Mouse (Mus musculus): ENCODE results near the gene Tlr12. TPM values are rescaled to one million over a fixed set of nuclear protein-coding genes. Genes with fewer than 3 reads are reported as not detected.

Gene Tlr12
- polyA plus RNA-seq, 1 experiment = 0.04 TPM

DNA sequence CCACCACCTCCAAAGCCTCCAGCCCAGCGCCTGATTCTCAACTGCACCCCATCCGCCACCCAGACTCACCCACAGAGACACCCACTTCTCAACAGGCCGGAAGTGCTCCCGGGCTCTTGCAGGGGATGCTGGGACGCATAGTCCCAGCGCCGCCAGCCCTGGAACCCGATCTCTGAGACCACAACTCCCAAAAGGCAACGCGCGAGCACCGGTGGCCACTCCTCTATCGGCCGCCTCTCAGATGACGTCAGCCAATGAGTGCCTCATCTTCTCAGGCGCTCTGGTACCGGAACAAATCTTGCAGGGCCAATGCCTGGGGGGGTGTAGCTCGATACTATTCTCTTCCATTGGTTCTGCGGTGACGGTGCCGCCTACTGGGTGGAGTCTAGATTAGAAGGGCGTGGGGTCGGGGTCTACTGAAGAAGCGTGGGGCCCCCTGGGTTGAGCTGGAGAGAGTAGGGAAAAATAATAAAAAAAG, 8.5 kb downstream of the Tlr12 start, which contains the start of gene Zscan20:
Gene Zscan20, minus strand, starts transcription at position 174 of the 478 bp plus-strand sequence.
- peak within 1 kb of the TSS; percentile 29 for H3K27ac ChIP-seq (ENCODE audit: control insufficient read depth, insufficient read depth, low read depth, low read length)
- H3K36me3 ChIP-seq (ENCODE audit: control insufficient read depth, insufficient read depth, low read length) = peaks cover 2% of the 10 kb centered on the region; the same call in 1 of the 2 replicates

DNA sequence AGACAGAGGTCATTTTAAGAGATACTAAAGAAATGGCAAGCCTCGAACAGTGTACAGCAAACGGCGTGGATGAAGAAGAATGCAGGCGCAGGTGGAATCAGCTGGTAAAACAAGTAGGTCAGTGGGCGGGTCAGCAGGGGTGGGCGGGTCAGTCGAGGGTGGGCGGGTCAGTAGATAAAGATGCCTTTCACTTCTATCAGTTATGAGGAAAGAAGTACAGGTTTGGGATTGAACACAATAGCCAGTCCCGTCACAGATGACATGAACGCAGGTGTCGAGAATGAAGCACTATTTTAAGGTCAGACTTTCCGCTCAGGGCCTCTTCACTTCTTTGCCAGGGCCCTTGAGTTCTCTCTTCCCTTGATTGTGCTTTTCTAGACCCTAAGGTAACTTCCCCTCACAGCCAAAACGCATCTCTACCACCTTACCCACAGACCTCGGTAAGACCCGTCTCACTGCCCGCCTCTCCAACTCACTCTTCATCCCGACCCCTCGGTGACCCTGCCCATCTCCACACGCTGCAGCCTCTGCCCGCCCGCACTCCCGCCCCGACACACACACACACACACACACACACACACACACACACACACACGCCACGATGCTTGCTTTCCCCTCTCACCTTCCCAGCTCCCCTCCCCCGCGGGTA, 9.0 kb downstream of the Tlr12 start:
- Histone ChIP-seq H3K27ac (ENCODE audit: control insufficient read depth, insufficient read depth, low read depth, low read length) (peak overlapping the region; percentile 29), H3K36me3 (ENCODE audit: control insufficient read depth, insufficient read depth, low read length) (peaks cover 2% of the 10 kb centered on the region; the same call in 1 of the 2 replicates), H3K4me1 (ENCODE audit: control insufficient read depth, insufficient read depth, low read length) (peaks cover 7% of the 10 kb centered on the region; the same call in 1 of the 2 replicates), H3K27me3 (ENCODE audit: control insufficient read depth, insufficient read depth, low read length) (no peaks in the 10 kb centered on the region), H3K4me3 (ENCODE audit: control insufficient read depth, low read depth, low read length) (peak overlapping the region; percentile 88)
- no peak for TF ChIP-seq POLR2A (IDR thresholded peaks at IDR 0.05; ENCODE audit: control insufficient read depth, low read depth, low read length)
- no peak for TF ChIP-seq CTCF (IDR thresholded peaks at IDR 0.05; ENCODE audit: control insufficient read depth, insufficient read depth, insufficient replicate concordance, low read depth, low read length)

More for the DNA sequence above, 8.5 kb downstream of the Tlr12 start, which contains the start of gene Zscan20:
- H3K4me3 ChIP-seq (ENCODE audit: control insufficient read depth, low read depth, low read length) = peak within 1 kb of the TSS; percentile 88
- TF ChIP-seq POLR2A (IDR thresholded peaks at IDR 0.05; ENCODE audit: control insufficient read depth, low read depth, low read length) (peak; percentile 67), CTCF (IDR thresholded peaks at IDR 0.05; ENCODE audit: control insufficient read depth, insufficient read depth, insufficient replicate concordance, low read depth, low read length) (no peak)
- no peaks in the 10 kb centered on the region for H3K27me3 ChIP-seq (ENCODE audit: control insufficient read depth, insufficient read depth, low read length)
- H3K4me1 ChIP-seq (ENCODE audit: control insufficient read depth, insufficient read depth, low read length) = peaks cover 7% of the 10 kb centered on the region; the same call in 1 of the 2 replicates

DNA sequence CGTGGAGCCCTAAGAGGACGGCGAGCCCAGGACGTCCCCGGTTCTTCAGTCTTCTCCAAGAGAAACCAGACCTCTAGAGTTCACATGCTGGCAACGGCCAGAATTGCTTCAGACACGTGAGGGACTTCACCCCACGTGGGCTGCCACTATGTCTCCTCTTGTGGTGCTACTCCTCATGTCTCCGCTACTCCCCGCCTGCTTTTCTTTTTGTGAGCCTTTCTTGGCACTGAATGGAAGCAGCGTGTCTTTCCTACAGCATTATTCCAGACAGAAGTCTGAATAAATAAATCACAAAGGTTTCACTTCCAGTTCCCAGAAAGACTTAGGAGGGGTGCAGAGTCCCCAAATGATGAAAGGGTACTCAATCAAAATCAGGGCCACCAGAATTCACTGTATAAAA, 10.8 kb downstream of the Tlr12 start:
- Histone ChIP-seq H3K36me3 (ENCODE audit: control insufficient read depth, insufficient read depth, low read length) (peaks cover 3% of the 10 kb centered on the region; the same call in 1 of the 2 replicates), H3K27ac (ENCODE audit: control insufficient read depth, insufficient read depth, low read depth, low read length) (no peak overlapping the region), H3K4me1 (ENCODE audit: control insufficient read depth, insufficient read depth, low read length) (peaks cover 7% of the 10 kb centered on the region; the same call in 1 of the 2 replicates), H3K27me3 (ENCODE audit: control insufficient read depth, insufficient read depth, low read length) (no peaks in the 10 kb centered on the region), H3K4me3 (ENCODE audit: control insufficient read depth, low read depth, low read length) (no peak overlapping the region)
- no peak for TF ChIP-seq CTCF (IDR thresholded peaks at IDR 0.05; ENCODE audit: control insufficient read depth, insufficient read depth, insufficient replicate concordance, low read depth, low read length)
- TF ChIP-seq POLR2A (IDR thresholded peaks at IDR 0.05; ENCODE audit: control insufficient read depth, low read depth, low read length) = no peak

DNA sequence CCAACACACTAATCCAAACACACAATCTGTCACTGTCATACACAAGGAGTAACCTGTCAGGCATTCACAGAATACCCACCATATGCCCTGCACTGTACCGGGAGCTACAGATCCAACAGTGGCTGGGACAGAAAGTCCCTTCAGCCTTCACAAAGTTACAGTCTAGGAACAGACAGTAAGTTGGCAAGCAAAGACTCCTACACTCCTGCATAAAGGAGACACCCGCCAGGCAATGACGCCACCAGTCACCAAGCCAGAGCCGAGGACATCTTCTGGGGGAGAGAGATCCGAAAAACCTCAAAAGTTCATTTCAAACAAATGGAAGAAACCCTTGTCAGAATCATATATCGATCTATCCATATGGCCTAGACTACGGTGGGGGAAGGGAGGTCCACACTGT, 11.8 kb downstream of the Tlr12 start:
- Histone ChIP-seq H3K4me3 (ENCODE audit: control insufficient read depth, low read depth, low read length) (no peak overlapping the region), H3K4me1 (ENCODE audit: control insufficient read depth, insufficient read depth, low read length) (peaks cover 7% of the 10 kb centered on the region; the same call in 1 of the 2 replicates), H3K27ac (ENCODE audit: control insufficient read depth, insufficient read depth, low read depth, low read length) (peak overlapping the region; percentile 2; the same call in 1 of the 2 replicates), H3K36me3 (ENCODE audit: control insufficient read depth, insufficient read depth, low read length) (peaks cover 3% of the 10 kb centered on the region; the same call in 1 of the 2 replicates), H3K27me3 (ENCODE audit: control insufficient read depth, insufficient read depth, low read length) (no peaks in the 10 kb centered on the region)
- TF ChIP-seq POLR2A (IDR thresholded peaks at IDR 0.05; ENCODE audit: control insufficient read depth, low read depth, low read length) (no peak), CTCF (IDR thresholded peaks at IDR 0.05; ENCODE audit: control insufficient read depth, insufficient read depth, insufficient replicate concordance, low read depth, low read length) (no peak)

DNA sequence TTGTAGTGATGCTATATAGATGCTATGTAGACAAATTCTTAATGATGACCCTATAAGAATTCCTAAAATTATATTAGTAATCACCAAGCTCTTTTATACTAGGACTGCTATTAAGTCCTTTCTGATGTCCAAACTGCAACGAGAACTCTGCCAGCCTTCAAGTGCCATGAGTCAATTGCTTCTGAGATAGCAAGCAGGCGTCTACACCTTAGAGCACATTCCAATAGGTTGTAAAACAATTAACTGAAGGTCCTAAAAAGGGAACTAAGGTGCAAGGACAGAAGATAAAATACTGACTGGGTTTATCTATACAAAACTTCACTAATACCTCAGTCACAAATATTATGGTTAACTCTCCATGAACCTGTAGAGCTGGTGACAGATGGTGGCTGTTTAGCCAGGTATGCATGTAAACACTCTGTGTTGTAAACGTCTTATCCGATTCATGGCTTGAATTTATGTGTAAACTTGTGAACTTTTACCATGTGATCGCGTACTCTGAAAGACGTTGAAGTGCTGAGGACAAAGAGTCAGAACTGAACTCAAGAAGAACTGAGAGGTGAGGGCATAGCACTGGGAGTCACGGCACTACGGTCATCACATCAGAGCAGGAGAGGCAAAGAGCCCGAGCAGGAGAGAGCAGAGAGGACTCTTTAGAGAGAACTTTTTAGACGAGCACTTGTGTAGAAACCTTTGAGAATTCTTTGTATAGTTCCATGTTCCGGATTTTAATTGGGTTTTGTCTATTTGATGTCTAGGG, 20.4 kb downstream of the Tlr12 start:
- no peak overlapping the region for H3K27ac ChIP-seq (ENCODE audit: control insufficient read depth, insufficient read depth, low read depth, low read length)
- no peaks in the 10 kb centered on the region for H3K27me3 ChIP-seq (ENCODE audit: control insufficient read depth, insufficient read depth, low read length)
- no peaks in the 10 kb centered on the region for H3K4me1 ChIP-seq (ENCODE audit: control insufficient read depth, insufficient read depth, low read length)
- H3K36me3 ChIP-seq (ENCODE audit: control insufficient read depth, insufficient read depth, low read length) = no peaks in the 10 kb centered on the region
- TF ChIP-seq POLR2A (IDR thresholded peaks at IDR 0.05; ENCODE audit: control insufficient read depth, low read depth, low read length) = no peak
- TF ChIP-seq CTCF (IDR thresholded peaks at IDR 0.05; ENCODE audit: control insufficient read depth, insufficient read depth, insufficient replicate concordance, low read depth, low read length) = no peak
- no peak overlapping the region for H3K4me3 ChIP-seq (ENCODE audit: control insufficient read depth, low read depth, low read length)

DNA sequence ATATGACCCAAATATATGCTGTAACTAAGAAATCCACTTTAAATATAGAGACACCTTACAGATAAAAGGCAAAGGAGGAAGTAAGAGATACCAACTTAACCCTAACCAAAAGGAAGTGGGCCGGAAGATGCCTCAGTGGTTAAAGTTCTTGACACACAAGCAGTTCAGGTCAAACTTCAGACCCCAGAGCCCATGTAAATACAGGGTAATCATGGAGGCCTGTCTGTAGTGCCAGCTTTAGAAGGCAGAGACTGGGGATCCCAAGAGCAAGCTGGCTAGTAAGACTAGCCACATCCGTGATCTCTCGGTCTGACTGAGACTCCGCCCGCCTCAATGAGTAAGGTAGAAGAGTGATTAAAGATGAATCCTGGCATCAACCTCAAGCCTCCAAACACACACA, 24.4 kb downstream of the Tlr12 start:
- Histone ChIP-seq H3K4me1 (ENCODE audit: control insufficient read depth, insufficient read depth, low read length) (no peaks in the 10 kb centered on the region), H3K27ac (ENCODE audit: control insufficient read depth, insufficient read depth, low read depth, low read length) (no peak overlapping the region), H3K27me3 (ENCODE audit: control insufficient read depth, insufficient read depth, low read length) (no peaks in the 10 kb centered on the region), H3K4me3 (ENCODE audit: control insufficient read depth, low read depth, low read length) (no peak overlapping the region), H3K36me3 (ENCODE audit: control insufficient read depth, insufficient read depth, low read length) (peaks cover 4% of the 10 kb centered on the region)
- no peak for TF ChIP-seq POLR2A (IDR thresholded peaks at IDR 0.05; ENCODE audit: control insufficient read depth, low read depth, low read length)
- TF ChIP-seq CTCF (IDR thresholded peaks at IDR 0.05; ENCODE audit: control insufficient read depth, insufficient read depth, insufficient replicate concordance, low read depth, low read length) = no peak

DNA sequence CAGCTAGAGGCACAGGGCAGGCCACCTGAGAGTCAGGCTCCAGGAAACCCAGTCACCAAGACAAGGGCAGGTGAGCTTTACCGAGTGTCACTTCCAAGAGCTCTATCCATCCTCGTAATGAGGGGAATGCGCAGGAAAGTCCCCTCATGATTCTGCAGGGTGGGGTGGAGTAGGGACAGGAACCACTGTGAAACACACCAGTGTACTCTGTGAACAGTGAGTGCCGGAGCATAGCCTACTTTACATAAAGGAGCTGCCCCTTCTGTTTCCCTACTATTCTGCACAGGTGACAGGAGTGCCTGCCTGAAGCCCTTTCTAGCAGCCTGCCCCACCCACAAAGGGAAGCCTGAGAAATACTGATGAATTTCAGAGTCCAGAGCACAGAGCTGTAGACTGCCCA, 25.1 kb downstream of the Tlr12 start:
- H3K4me1 ChIP-seq (ENCODE audit: control insufficient read depth, insufficient read depth, low read length) = no peaks in the 10 kb centered on the region
- TF ChIP-seq POLR2A (IDR thresholded peaks at IDR 0.05; ENCODE audit: control insufficient read depth, low read depth, low read length) (no peak), CTCF (IDR thresholded peaks at IDR 0.05; ENCODE audit: control insufficient read depth, insufficient read depth, insufficient replicate concordance, low read depth, low read length) (no peak)
- H3K27me3 ChIP-seq (ENCODE audit: control insufficient read depth, insufficient read depth, low read length) = no peaks in the 10 kb centered on the region
- no peak overlapping the region for H3K4me3 ChIP-seq (ENCODE audit: control insufficient read depth, low read depth, low read length)
- H3K36me3 ChIP-seq (ENCODE audit: control insufficient read depth, insufficient read depth, low read length) = peaks cover 4% of the 10 kb centered on the region
- H3K27ac ChIP-seq (ENCODE audit: control insufficient read depth, insufficient read depth, low read depth, low read length) = no peak overlapping the region
